Mouse (Mus musculus) intestine, embryonic 14.5 days (tissue): Measurements from ENCODE around the gene Fbxw9. TPM values are rescaled to one million over a fixed set of nuclear protein-coding genes. Genes with fewer than 3 reads are reported as not detected.
A peak's percentile ranks its signal among the peaks of the same experiment; 100 is the strongest.

ENCODE experiments used
- ATAC-seq: fragments of 200-750 bp; cut with Nextera tagmentation; replicated peaks from 2 replicates; pipeline ENCODE4 v1.8.0; 2017; ENCODE audit warnings: low read depth, moderate number of reproducible peaks, moderate TSS enrichment, moderate library complexity; ENCODE audit not compliant: low FRiP score, low TSS enrichment
- DNase-seq: peaks from one replicate; pipeline ENCODE4 v3.0.0-alpha.2; 2018; ENCODE audit warnings: low spot score
- H3K27ac ChIP-seq: fragments of 300-500 bp; sonication (generic); 2 replicates; pipeline ENCODE4 v1.5.1; 2014; ENCODE audit warnings: low read depth, mild to moderate bottlenecking, control low read depth
- H3K27me3 ChIP-seq: fragments of 300-500 bp; sonication (generic); replicated peaks from 2 replicates; pipeline ENCODE4 v1.6.1; 2014; ENCODE audit warnings: low read length, control low read depth; ENCODE audit not compliant: control insufficient read depth, insufficient read depth
- H3K36me3 ChIP-seq: fragments of 300-500 bp; sonication (generic); 2 replicates; pipeline ENCODE4 v1.6.1; 2014; ENCODE audit warnings: low read length, control low read depth; ENCODE audit not compliant: control insufficient read depth, insufficient read depth
- H3K4me1 ChIP-seq: fragments of 300-500 bp; sonication (generic); replicated peaks from 2 replicates; pipeline ENCODE4 v1.6.1; 2014; ENCODE audit warnings: low read length, control low read depth, mixed read lengths; ENCODE audit not compliant: control insufficient read depth, insufficient read depth
- H3K4me2 ChIP-seq: fragments of 300-500 bp; sonication (generic); 2 replicates; pipeline ENCODE4 v1.6.1; 2014; ENCODE audit warnings: low read length
- H3K4me3 ChIP-seq: fragments of 300-500 bp; sonication (generic); 2 replicates; pipeline ENCODE4 v1.5.1; 2014; ENCODE audit warnings: low read depth, low read length, control low read depth, mixed read lengths
- H3K9ac ChIP-seq: fragments of 300-500 bp; sonication (generic); 2 replicates; pipeline ENCODE4 v1.6.1; 2014; ENCODE audit warnings: mild to moderate bottlenecking, low read length
- H3K9me3 ChIP-seq: fragments of 300-500 bp; sonication (generic); 2 replicates; pipeline ENCODE4 v1.6.1; 2016; ENCODE audit warnings: low read length, control low read depth; ENCODE audit not compliant: control insufficient read depth
- WGBS: fragments of 180-500 bp; shearing (Covaris S2); extraction: QIAGEN DNeasy Blood & Tissue Kit; methylation state at CpG from one replicate; pipeline ENCODE4 v1.1.7; 2014; 5-methylcytosine and 5-hydroxymethylcytosine counted together
- polyA plus RNA-seq: library from polyadenylated mRNA; unstranded; fragments of >200 nt; fragmentation: Nextera tagmentation; extraction: Ambion mirVana; gene quantifications from 2 replicates; pipeline ENCODE4 v1.2.1, GENCODE M21; 2014

Gene Fbxw9
- polyA plus RNA-seq, 1 experiment from 2014 or later: 26.9 TPM

GRCm38 (mm10) chr8:85062603-85063002 is 2.7 kb downstream of the Fbxw9 start:
- no peaks in the 10 kb centered on the region for H3K9me3 ChIP-seq
- no peak overlapping the region for H3K4me2 ChIP-seq
- H3K36me3 ChIP-seq: peaks cover 22% of the 10 kb centered on the region; the same call in 1 of the 2 replicates
- H3K9ac ChIP-seq: no peak overlapping the region
- DNase-seq (no peak), ATAC-seq (no peak)
- 96% methylated on average over 4 of the region's 4 CpGs for WGBS
- no peak overlapping the region for H3K4me3 ChIP-seq
- H3K4me1 ChIP-seq: peaks cover 14% of the 10 kb centered on the region; the same call in 1 of the 2 replicates
- no peaks in the 10 kb centered on the region for H3K27me3 ChIP-seq
- H3K27ac ChIP-seq: no peak overlapping the region

GRCm38 (mm10) chr8:85065213-85065612 is 5.4 kb downstream of the Fbxw9 start:
- H3K4me3 ChIP-seq: no peak overlapping the region
- 29% methylated on average over 2 of the region's 2 CpGs for WGBS
- H3K9ac ChIP-seq: no peak overlapping the region
- no peak overlapping the region for H3K27ac ChIP-seq
- H3K9me3 ChIP-seq: no peaks in the 10 kb centered on the region
- ATAC-seq (no peak), DNase-seq (no peak)
- H3K27me3 ChIP-seq: no peaks in the 10 kb centered on the region
- peaks cover 19% of the 10 kb centered on the region; the same call in 1 of the 2 replicates for H3K36me3 ChIP-seq
- H3K4me1 ChIP-seq: peaks cover 14% of the 10 kb centered on the region; the same call in 1 of the 2 replicates
- no peak overlapping the region for H3K4me2 ChIP-seq

- Histone ChIP-seq H3K9me3 (no peaks in the 10 kb centered on the region), H3K4me2 (no peak overlapping the region), H3K9ac (no peak overlapping the region), H3K4me1 (no peaks in the 10 kb centered on the region), H3K27ac (no peak overlapping the region), H3K27me3 (no peaks in the 10 kb centered on the region), H3K36me3 (peaks cover 19% of the 10 kb centered on the region; the same call in 1 of the 2 replicates), H3K4me3 (no peak overlapping the region)
- no peak for ATAC-seq
- 97% methylated on average over 2 of the region's 2 CpGs for WGBS
- no peak for DNase-seq
Observed at GRCm38 (mm10) chr8:85067155-85067554, 7.3 kb downstream of the Fbxw9 start.

- H3K9ac ChIP-seq: no peak within 1 kb of the TSS
- H3K27ac ChIP-seq: no peak within 1 kb of the TSS
- no peak within 1 kb of the TSS for H3K4me2 ChIP-seq
- H3K27me3 ChIP-seq: no peaks in the 10 kb centered on the region
- DNase-seq (no peak), ATAC-seq (no peak)
- H3K9me3 ChIP-seq: no peaks in the 10 kb centered on the region
- no peak within 1 kb of the TSS for H3K4me3 ChIP-seq
- peaks cover 19% of the 10 kb centered on the region; the same call in 1 of the 2 replicates for H3K36me3 ChIP-seq
- H3K4me1 ChIP-seq: no peaks in the 10 kb centered on the region; the same call in 1 of the 2 replicates
Observed at GRCm38 (mm10) chr8:85067982-85068381, 8.1 kb downstream of the Fbxw9 start, which contains the start of gene Gm5741. Gene Gm5741 (minus strand): TSS chr8:85067982.

GRCm38 (mm10) chr8:85071041-85071440 is 11.2 kb downstream of the Fbxw9 start:
- Histone ChIP-seq H3K4me3 (peak overlapping the region; percentile 94), H3K27me3 (no peaks in the 10 kb centered on the region), H3K9me3 (no peaks in the 10 kb centered on the region), H3K27ac (peak overlapping the region; percentile 97), H3K9ac (peak overlapping the region; percentile 93), H3K36me3 (peaks cover 35% of the 10 kb centered on the region), H3K4me1 (no peaks in the 10 kb centered on the region; the same call in 1 of the 2 replicates), H3K4me2 (peak overlapping the region; percentile 79)
- 85% methylated on average over 5 of the region's 5 CpGs for WGBS
- ATAC-seq (no peak), DNase-seq (no peak)

GRCm38 (mm10) chr8:85071514-85072281 is 11.8 kb downstream of the Fbxw9 start, which contains the start of gene Dhps:
Gene Dhps (plus strand): TSS chr8:85071757.
- under 1% methylated on average over 68 of the region's 68 CpGs for WGBS
- ATAC-seq: peak; percentile 84

GRCm38 (mm10) chr8:85072364-85072929 is 12.6 kb downstream of the Fbxw9 start:
- peak overlapping the region; percentile 94 for H3K4me3 ChIP-seq
- no peaks in the 10 kb centered on the region for H3K9me3 ChIP-seq
- H3K4me1 ChIP-seq: no peaks in the 10 kb centered on the region; the same call in 1 of the 2 replicates
- H3K4me2 ChIP-seq: peak overlapping the region; percentile 79
- ATAC-seq: no peak
- H3K9ac ChIP-seq: peak overlapping the region; percentile 93
- no peaks in the 10 kb centered on the region for H3K27me3 ChIP-seq
- peaks cover 36% of the 10 kb centered on the region for H3K36me3 ChIP-seq
- WGBS: 36% methylated on average over 9 of the region's 9 CpGs
- H3K27ac ChIP-seq: peak overlapping the region; percentile 97; the same call in 1 of the 2 replicates
- DNase-seq: no peak

More at GRCm38 (mm10) chr8:85071514-85072281, 11.8 kb downstream of the Fbxw9 start, which contains the start of gene Dhps:
- Histone ChIP-seq H3K9ac (peak within 1 kb of the TSS; percentile 93), H3K4me1 (no peaks in the 10 kb centered on the region; the same call in 1 of the 2 replicates), H3K27ac (peak within 1 kb of the TSS; percentile 97), H3K27me3 (no peaks in the 10 kb centered on the region), H3K4me3 (peak within 1 kb of the TSS; percentile 94), H3K4me2 (peak within 1 kb of the TSS; percentile 79), H3K36me3 (peaks cover 35% of the 10 kb centered on the region), H3K9me3 (no peaks in the 10 kb centered on the region)
- peak; percentile 93 for DNase-seq

GRCm38 (mm10) chr8:85073041-85073612 is 13.3 kb downstream of the Fbxw9 start:
- H3K36me3 ChIP-seq: peaks cover 41% of the 10 kb centered on the region
- H3K4me3 ChIP-seq: no peak overlapping the region
- no peak overlapping the region for H3K27ac ChIP-seq
- H3K27me3 ChIP-seq: no peaks in the 10 kb centered on the region
- no peak overlapping the region for H3K4me2 ChIP-seq
- H3K9ac ChIP-seq: no peak overlapping the region
- H3K4me1 ChIP-seq: no peaks in the 10 kb centered on the region; the same call in 1 of the 2 replicates
- 92% methylated on average over 15 of the region's 15 CpGs for WGBS
- no peaks in the 10 kb centered on the region for H3K9me3 ChIP-seq
- DNase-seq (no peak), ATAC-seq (no peak)
